Mouse (Mus musculus): Measurements from ENCODE around the gene Krt39. TPM values are rescaled to one million over a fixed set of nuclear protein-coding genes. Genes with fewer than 3 reads are reported as not detected.

The Krt39 gene
- total RNA-seq, 2 experiments from 2014 or later: not detected

DNA sequence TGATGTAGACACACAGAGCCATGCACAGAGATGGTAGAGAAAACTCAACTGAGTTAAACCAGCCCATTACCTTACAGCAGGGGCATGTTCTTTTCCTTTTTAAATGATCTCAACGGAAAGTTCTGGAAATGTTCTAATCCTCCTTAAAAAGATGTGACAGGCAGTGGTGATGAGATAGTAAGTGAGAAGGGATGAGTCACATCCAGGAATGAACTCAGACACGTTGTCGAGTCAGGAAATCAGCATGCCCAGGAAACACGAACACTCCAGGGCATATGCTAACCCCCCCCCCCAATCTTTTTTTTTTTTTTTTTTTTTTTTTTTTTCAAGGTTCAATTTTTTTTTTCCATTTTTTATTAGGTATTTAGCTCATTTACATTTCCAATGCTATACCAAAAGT is 48.7 kb downstream of the Krt39 start:
- no peak for DNase-seq
- intact Hi-C loops (cut with DNase I): no loop called here

DNA sequence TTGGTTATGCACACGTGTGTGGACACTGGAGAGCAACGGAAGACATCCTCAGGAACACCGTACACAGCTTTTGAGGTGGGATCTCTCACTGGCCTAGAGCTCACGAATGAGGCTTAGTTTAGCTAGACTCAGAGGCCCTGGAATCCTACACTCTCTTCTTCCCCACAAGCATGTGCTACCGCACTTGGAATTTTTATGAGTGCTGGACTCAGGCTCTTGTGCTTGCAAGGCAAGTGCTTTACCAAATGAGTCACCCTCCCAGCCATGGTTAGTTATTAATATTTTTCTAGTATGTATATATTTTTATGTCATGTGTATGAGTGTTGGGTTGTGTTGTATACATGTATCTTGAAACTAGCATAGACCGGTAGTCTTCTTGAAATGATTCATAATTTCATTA is 49.2 kb downstream of the Krt39 start:
- intact Hi-C loops (cut with DNase I): no loop called here
- DNase-seq: no peak

DNA sequence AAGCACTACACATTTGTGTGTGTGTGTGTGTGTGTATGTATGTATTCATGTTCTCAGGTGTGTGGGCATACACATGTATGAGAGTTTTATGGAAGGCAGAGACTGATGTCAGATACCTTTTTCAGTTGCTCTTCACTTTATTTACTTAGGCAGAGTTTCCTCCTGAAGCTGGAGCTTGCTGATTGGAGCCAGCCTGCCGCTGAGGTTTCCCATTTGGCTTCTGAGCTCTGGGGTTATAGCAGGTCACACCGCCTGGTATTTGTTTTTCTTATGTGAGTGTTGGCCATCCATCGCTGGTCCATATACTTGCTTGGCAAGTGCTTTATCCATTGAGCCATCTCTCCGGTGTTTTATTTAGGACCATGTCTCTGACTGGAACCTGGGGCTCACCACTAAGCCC is 51.9 kb downstream of the Krt39 start:
- no peak for DNase-seq
- intact Hi-C loops (cut with DNase I): no loop called here

DNA sequence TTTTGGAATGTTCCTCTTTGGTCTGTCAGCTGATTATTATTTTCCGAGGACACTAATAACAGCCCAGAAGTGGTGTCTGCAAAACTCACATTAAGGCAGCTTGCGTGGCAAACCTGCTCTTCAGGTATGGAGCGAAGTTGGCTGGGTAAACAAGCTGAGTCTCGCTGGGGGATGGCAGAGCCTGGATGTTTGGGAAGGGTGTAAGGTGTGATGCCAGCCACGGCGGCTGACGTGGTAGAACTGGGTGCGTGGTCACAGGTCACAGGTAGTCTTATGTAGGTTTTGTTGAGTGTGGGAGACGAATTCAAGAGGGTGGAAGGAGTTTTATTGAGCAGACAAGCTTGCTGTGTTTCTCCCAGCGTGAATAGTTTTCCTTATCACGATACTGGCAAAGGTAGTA is 52.6 kb downstream of the Krt39 start:
- intact Hi-C loops (cut with DNase I): no loop called here
- DNase-seq: no peak

DNA sequence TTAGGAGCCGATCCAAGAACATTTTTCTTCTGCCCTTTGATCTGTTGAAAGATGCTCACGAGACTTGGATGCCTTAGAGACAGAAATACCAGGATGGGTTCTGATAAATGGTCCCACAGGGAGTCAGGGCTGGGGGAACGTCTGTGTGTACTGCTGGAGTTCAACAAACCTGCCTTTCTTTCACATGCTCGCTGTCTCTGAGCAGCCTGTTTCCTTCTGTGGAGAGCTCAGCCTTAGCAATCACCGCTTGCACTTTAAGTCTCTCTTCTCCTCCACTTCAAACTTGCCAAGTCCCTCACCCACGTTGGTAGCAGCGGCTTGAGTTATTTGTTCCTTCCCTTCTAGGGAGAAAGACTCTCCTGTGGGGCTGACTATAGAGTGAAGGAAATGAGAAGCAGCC is 54.8 kb downstream of the Krt39 start:
- no peak for DNase-seq
- intact Hi-C loops (cut with DNase I): no loop called here

DNA sequence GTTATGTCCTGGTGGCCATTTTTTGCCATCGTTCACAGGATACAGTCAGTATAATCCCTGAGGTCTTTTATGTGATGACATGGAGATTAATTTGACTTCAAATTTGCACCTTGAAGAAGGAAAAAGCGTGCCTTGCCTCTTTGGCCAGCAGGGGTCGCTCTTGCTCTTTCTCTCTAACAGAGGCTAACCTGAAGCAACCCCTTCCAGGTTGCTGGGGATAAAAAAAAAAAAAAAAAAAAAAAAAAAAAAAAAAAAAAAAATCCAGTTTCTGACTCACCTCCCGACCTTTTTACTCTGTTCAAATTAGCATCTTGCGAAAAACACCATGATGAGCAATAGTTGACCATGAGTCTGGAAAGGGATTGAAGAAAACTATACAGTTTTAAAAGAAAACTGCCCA is 56.3 kb downstream of the Krt39 start:
- peak; percentile 74 to 88 for DNase-seq
- intact Hi-C loops (cut with DNase I): loop anchor here (1.0 to 5.0 kb wide), 6 partner anchors 109 to 832 kb away; no protein-coding TSS in a partner anchor

Other genes with a start within 250 kb of the Krt39 start
- gene Krt24, start 236.1 kb downstream of the Krt39 start, total RNA-seq (2021): not detected
- not detected for gene Krt25, start 198.4 kb downstream of the Krt39 start, total RNA-seq (2021)
- not detected for gene Krt26, start 183.4 kb downstream of the Krt39 start, total RNA-seq (2021)
- not detected for gene Krt27, start 170.2 kb downstream of the Krt39 start, total RNA-seq (2021)
- not detected for gene Krt28, start 146.4 kb downstream of the Krt39 start, total RNA-seq (2021)
- gene Krt10, start 132.0 kb downstream of the Krt39 start, total RNA-seq (2021): 1 to 10 TPM; 6.8 to 9.7 TPM
- gene Krt12, start 99.1 kb downstream of the Krt39 start, total RNA-seq (2021): not detected
- gene Krt20, start 83.2 kb downstream of the Krt39 start, total RNA-seq (2021): under 1 TPM; 0.26 to 0.30 TPM
- under 1 TPM in 1 of 2 experiments, not detected in 1; 0.17 TPM for gene Krt23, start 28.2 kb downstream of the Krt39 start, total RNA-seq (2021)
- not detected for gene Krt40, start 21.8 kb upstream of the Krt39 start, total RNA-seq (2021)
- gene Krtap3-3, start 29.5 kb upstream of the Krt39 start, total RNA-seq (2021): not detected
- gene Krtap3-2, start 35.5 kb upstream of the Krt39 start, total RNA-seq (2021): not detected
- not detected for gene Gm11939, start 38.1 kb upstream of the Krt39 start, total RNA-seq (2021)
- not detected for gene Krtap3-1, start 45.3 kb upstream of the Krt39 start, total RNA-seq (2021)
- gene Krtap1-5, start 59.7 kb upstream of the Krt39 start, total RNA-seq (2021): not detected
- not detected for gene Krtap1-4, start 62.3 kb upstream of the Krt39 start, total RNA-seq (2021)
- gene Krtap1-3, start 70.0 kb upstream of the Krt39 start, total RNA-seq (2021): not detected
- not detected for gene Krtap9-3, start 76.8 kb upstream of the Krt39 start, total RNA-seq (2021)
- not detected for gene Gm11938, start 82.0 kb upstream of the Krt39 start, total RNA-seq (2021)
- gene Gm11937, start 88.9 kb upstream of the Krt39 start, total RNA-seq (2021): not detected
- gene Krtap2-4, start 93.5 kb upstream of the Krt39 start, total RNA-seq (2021): not detected
- gene Gm11562, start 99.1 kb upstream of the Krt39 start, total RNA-seq (2021): not detected
- not detected for gene Krtap4-1, start 106.9 kb upstream of the Krt39 start, total RNA-seq (2021)
- not detected for gene Krtap4-2, start 113.7 kb upstream of the Krt39 start, total RNA-seq (2021)
- gene Krtap4-7, start 122.8 kb upstream of the Krt39 start, total RNA-seq (2021): not detected
- gene Gm11555, start 128.9 kb upstream of the Krt39 start, total RNA-seq (2021): not detected
- gene Gm11563, start 137.6 kb upstream of the Krt39 start, total RNA-seq (2021): not detected
- not detected for gene Krtap4-6, start 144.6 kb upstream of the Krt39 start, total RNA-seq (2021)
- not detected for gene Gm14190, start 169.4 kb upstream of the Krt39 start, total RNA-seq (2021)
- gene Gm14180, start 213.0 kb upstream of the Krt39 start, total RNA-seq (2021): not detected

Data from heart, postnatal 10 days (tissue).